29 mouse cellular contexts compared by ENCODE assay signal in the genomic region with DNA sequence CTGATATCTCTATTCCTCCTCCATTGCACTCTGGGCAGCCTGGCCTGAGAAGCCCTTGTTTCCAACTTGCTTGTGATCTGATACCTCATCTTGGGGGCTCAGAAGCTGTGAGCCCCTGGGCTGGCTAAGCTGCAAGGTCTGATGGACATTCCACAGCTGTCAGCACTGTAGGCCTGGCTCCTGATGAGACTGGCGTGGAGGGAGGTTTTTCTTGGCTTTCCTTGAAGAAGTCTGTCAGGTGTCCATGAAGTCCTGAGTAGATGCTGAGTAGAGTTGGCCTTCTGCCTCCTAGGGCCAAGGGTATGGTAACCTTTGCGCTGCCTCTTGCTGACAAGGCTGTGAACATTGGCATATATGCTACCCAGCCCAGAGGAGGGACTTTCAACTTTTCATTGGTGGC. TPM values are rescaled to one million over a fixed set of nuclear protein-coding genes. Genes with fewer than 3 reads are reported as not detected.
"Had no signal": no experiment of that assay in that cellular context is flagged by ENCODE, and none has a peak within 500 bp of the region (broad histone marks: within the 10 kb centered on the region; RNA-seq: fewer than 3 reads in every experiment).

No protein-coding gene starts in this region.

- DNase-seq: forebrain, postnatal 0 days; heart, adult 18-20 months; heart, postnatal 10 days; heart, postnatal 4 days; kidney, adult 18-20 months; kidney, adult 8-10 months; kidney, postnatal 10 days; kidney, postnatal 25 days; kidney, postnatal 4 days; layer of hippocampus, postnatal 36 days; left cerebral cortex, postnatal 4 days; liver, embryonic 13.5 days had no signal

- H3K9me3 ChIP-seq: heart, embryonic 10.5 days; heart, embryonic 12.5 days; hindbrain, embryonic 10.5 days; hindbrain, embryonic 12.5 days; intestine, embryonic 15.5 days; limb, embryonic 13.5 days; limb, embryonic 15.5 days; liver, embryonic 13.5 days; liver, embryonic 15.5 days had no signal

- H3K4me3 ChIP-seq: heart, embryonic 10.5 days; heart, embryonic 12.5 days; hindbrain, embryonic 10.5 days; hindbrain, embryonic 12.5 days; intestine, embryonic 15.5 days; layer of hippocampus, adult 2 months; limb, embryonic 13.5 days; limb, embryonic 15.5 days; liver, embryonic 13.5 days; liver, embryonic 15.5 days had no signal

- H3K4me2 ChIP-seq: heart, embryonic 12.5 days; hindbrain, embryonic 12.5 days; hindbrain, embryonic 14.5 days; intestine, embryonic 15.5 days; limb, embryonic 13.5 days; limb, embryonic 15.5 days; liver, embryonic 13.5 days; liver, embryonic 15.5 days had no signal

- H3K4me1 ChIP-seq: hindbrain, embryonic 10.5 days; hindbrain, embryonic 12.5 days; intestine, embryonic 15.5 days; limb, embryonic 13.5 days; limb, embryonic 15.5 days; liver, embryonic 13.5 days; liver, embryonic 15.5 days had no signal

- H3K27me3 ChIP-seq: heart, embryonic 12.5 days; hindbrain, embryonic 12.5 days; intestine, embryonic 15.5 days; limb, embryonic 13.5 days; limb, embryonic 15.5 days; liver, embryonic 13.5 days; liver, embryonic 15.5 days had no signal

- H3K36me3 ChIP-seq: heart, embryonic 10.5 days; heart, embryonic 12.5 days; hindbrain, embryonic 10.5 days; hindbrain, embryonic 12.5 days; intestine, embryonic 15.5 days; limb, embryonic 13.5 days; limb, embryonic 15.5 days; liver, embryonic 13.5 days; liver, embryonic 15.5 days had no signal

- H3K27ac ChIP-seq: heart, embryonic 10.5 days; hindbrain, embryonic 10.5 days; hindbrain, embryonic 12.5 days; hindbrain, embryonic 14.5 days; intestine, embryonic 15.5 days; layer of hippocampus, adult 2 months; limb, embryonic 13.5 days; limb, embryonic 15.5 days; liver, embryonic 13.5 days; liver, embryonic 15.5 days had no signal

- ATAC-seq: forebrain, postnatal 0 days; hindbrain, embryonic 16.5 days; inflammation-experienced regulatory T-cells, adult 6 months; intestine, embryonic 15.5 days; intestine, postnatal 0 days had no signal

- H3K9ac ChIP-seq: forebrain, postnatal 0 days; heart, embryonic 12.5 days; hindbrain, embryonic 12.5 days; hindbrain, embryonic 14.5 days; intestine, embryonic 15.5 days; limb, embryonic 13.5 days; limb, embryonic 15.5 days; liver, embryonic 13.5 days; liver, embryonic 15.5 days had no signal

RNA-seq across cellular contexts. Expression of a gene that starts 7.0 kb away (rescaled TPM):
- total RNA-seq: granulocyte monocyte progenitor cell, adult 5-6 weeks; liver, adult 2 months had no signal
- polyA plus RNA-seq: heart, embryonic 12.5 days; heart, embryonic 16.5 days; intestine, embryonic 15.5 days; intestine, postnatal 0 days; limb, embryonic 11.5 days; liver, adult 2 months; liver, embryonic 13.5 days had no signal
